Mouse (Mus musculus) G1E-ER4 (cell line): ENCODE data around the gene Mbd5. TPM values are rescaled to one million over a fixed set of nuclear protein-coding genes. Genes with fewer than 3 reads are reported as not detected.

Experiments used
- GATA1 ChIP-seq: IDR thresholded peaks from one replicate; pipeline ENCODE4 v1.8.0; 2012; ENCODE audit warnings: low read length, inconsistent platforms
- polyA plus RNA-seq: library from polyadenylated mRNA; stranded (reverse); fragments of >175 nt; gene quantifications from 2 replicates; pipeline ENCODE4 v1.2.3, GENCODE M21; 2012

The Mbd5 gene
- polyA plus RNA-seq, 1 experiment, result 0.49 TPM

- TF ChIP-seq GATA1, result no peak
These were observed 323.1 kb downstream of the Mbd5 start for GRCm38 (mm10) chr2:49272295-49272967.

DNA sequence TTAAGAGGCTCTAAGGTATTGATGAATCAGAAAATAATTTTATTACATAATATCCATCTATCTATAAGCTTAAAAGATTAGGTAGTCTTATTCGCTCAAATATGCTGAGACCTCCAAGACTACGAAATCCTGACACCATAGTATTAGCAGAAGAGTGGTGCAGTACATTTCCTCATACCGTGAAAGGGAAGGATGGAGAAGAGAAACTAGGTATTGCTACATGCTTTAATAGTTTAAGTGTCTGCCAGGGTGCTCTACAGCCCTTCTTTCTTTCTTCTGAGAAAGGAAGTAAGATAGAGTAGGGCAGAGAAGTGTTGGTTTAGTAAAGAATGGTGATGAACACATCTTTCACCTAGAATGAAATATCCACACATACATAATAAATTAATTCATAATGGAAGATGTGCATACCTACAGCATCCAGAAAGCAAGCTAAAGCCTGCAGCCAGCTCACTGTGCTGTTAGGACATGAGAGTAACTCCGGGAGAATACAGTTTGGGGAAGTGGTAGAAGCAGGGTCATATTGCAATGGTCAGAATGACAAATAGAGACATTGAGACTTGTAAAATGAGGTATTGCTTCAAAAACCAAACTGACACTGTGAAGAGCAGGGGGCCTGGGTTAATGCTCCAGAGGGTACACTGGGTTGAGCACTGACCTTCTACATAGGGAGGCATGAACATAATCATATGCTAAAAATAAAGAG, 326.9 kb downstream of the Mbd5 start:
- no peak for TF ChIP-seq GATA1

- no peak for TF ChIP-seq GATA1
These were observed 331.2 kb downstream of the Mbd5 start for GRCm38 (mm10) chr2:49280496-49280895.

- no peak for TF ChIP-seq GATA1
These were observed 334.3 kb downstream of the Mbd5 start for GRCm38 (mm10) chr2:49283583-49283982.

GRCm38 (mm10) chr2:49286965-49287364, 337.7 kb downstream of the Mbd5 start:
- TF ChIP-seq GATA1, result no peak

GRCm38 (mm10) chr2:49291709-49292108, 342.4 kb downstream of the Mbd5 start:
- no peak for TF ChIP-seq GATA1

- no peak for TF ChIP-seq GATA1
These were observed 363.5 kb downstream of the Mbd5 start for GRCm38 (mm10) chr2:49312629-49313447.

DNA sequence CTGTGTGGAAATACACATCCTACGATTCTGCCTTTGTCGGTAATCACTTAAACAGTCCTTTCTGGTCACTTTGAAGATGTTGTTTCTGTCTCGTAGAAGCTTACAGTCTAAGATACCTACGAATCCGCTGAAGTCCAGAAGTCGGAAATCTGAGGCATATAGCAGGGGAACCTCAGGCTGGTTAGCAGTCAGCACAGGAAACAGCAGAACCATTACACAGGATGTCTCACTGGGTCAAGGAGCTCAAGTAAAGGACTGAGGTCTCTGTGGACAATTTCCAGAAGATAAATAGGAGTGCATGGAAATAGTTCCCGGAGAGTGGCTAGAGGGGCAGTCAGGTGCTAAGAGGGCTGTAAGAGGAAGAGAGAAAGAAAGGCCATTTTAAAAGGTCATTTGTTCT, 384.3 kb downstream of the Mbd5 start:
- no peak for TF ChIP-seq GATA1

GRCm38 (mm10) chr2:49335267-49335666, 386.0 kb downstream of the Mbd5 start:
- TF ChIP-seq GATA1, result no peak

GRCm38 (mm10) chr2:49344287-49344686, 395.0 kb downstream of the Mbd5 start:
- no peak for TF ChIP-seq GATA1

GRCm38 (mm10) chr2:49345786-49346185, 396.5 kb downstream of the Mbd5 start:
- no peak for TF ChIP-seq GATA1

DNA sequence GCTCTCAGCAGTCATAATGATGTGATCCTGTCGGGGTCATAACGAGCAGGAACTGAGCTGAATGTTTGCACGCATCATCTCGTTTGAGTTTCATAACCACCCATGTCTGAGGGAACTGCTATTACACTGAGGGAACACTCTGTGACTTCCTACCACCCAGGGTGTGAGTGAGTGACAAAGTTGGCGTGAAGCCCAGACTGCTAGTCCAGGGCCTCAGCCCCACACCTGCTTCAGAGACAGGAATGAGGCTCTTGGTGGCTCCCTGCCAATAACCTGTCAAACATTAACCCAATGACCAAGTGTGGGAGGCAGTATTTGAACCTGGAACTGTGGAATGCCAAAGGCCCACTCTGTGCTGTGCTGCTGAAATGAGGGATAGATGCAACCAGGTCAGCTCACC, 400.5 kb downstream of the Mbd5 start:
- TF ChIP-seq GATA1, result no peak

- no peak for TF ChIP-seq GATA1
These were observed 401.5 kb downstream of the Mbd5 start for GRCm38 (mm10) chr2:49350852-49351251.

GRCm38 (mm10) chr2:49354066-49354465, 404.8 kb downstream of the Mbd5 start:
- TF ChIP-seq GATA1, result no peak

DNA sequence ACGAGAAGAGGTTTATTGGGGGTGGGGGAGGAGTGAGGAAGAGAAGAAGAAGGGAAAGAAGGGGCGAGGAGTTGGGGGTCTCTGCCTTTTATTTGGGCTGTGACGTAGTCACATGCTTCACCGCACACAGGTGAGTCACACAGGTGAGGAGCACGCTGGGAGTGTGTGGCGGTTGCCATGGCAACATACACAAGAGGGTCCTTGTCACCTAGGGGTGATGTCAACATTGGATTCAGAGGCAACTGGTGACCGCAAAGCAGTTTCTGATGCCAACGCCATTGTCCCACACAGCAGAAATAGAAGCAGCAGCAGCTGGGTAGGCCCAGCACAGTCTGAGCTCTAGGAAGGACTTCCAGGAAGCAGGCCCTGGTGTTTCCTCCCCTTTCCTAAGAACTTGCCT, 406.6 kb downstream of the Mbd5 start:
- no peak for TF ChIP-seq GATA1

DNA sequence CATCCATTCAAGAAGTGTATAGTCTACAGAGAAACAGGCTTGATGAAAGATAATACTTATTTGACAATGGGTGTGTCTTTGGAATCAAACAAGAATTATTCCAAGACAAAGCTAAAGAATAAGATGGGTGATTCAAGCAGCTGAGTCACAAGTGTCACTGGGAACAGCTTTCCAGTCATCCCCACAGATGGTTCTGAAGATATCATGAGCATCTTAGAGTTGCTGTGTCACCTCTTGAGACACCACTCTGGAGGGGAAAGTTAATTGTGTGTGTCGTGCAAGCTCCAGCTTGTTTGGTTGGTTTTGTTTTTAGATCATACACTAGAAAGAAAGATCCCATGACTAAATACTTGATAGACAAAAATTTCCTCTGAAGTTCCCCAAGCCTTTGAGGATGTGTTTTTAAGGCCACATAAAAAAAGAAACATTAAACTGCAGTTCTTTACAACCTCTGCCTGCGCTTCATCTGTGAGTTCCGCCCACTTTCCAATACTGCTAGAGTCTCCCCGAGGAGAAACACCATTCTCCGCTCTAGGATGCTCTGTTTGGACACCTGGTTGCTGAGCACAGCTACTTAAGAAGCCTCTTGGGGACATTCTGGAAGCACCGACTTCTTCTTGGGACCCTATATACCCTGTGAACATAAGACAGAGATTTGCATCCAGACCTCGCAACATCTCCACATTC, 409.0 kb downstream of the Mbd5 start:
- no peak for TF ChIP-seq GATA1
